Mouse (Mus musculus): ENCODE data around the gene Thbd. TPM values are rescaled to one million over a fixed set of nuclear protein-coding genes. Genes with fewer than 3 reads are reported as not detected.

Thbd gene
- polyA plus RNA-seq, 1 experiment from 2014 or later: 10.4 TPM

DNA sequence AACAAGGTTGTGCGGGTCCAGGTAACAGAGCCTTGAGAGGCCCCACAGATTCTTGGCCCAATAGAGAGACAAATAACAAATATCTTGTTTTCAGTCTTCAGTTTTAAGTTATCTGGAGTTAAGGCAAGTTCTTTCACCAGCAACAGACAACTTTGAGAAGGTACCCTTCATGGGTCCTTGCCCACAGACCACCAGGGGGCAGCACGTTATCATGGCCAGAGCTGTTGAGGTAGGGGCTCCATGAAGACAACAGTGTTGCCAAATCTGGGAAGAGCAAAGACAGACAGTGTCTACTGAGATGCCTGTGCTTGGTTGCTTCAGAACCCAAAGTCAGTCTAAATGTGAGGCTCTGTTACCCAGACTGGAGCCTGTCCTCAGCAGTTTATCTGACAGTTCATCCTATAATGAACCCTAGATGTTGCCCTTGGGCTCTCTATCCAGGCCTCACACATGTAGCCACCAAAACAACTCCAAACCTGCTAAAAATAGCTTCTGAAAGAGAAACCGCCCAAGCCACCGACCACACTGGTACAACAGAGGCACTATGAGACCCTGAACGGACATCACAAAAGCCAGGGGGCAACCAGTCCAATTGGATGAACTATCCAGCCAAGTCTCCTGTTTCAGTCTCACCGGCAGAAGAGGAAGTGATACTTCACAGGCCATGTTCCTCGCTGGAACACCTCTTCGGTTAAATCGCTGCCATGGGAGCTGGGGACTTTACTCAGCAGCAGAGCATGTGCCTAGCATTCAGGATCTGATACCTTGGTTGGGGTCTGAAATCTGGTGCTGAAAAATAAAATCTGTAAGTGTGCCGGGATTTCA is 32.5 kb downstream of the Thbd start:
- Histone ChIP-seq H3K4me2 (no peak overlapping the region), H3K4me3 (replicated peaks) (no peak overlapping the region), H3K9ac (no peak overlapping the region), H3K9me3 (replicated peaks) (no peaks in the 10 kb centered on the region), H3K27me3 (no peaks in the 10 kb centered on the region), H3K4me1 (no peaks in the 10 kb centered on the region), H3K27ac (no peak overlapping the region), H3K36me3 (no peaks in the 10 kb centered on the region)
- WGBS: 72% methylated on average over 10 of the region's 10 CpGs
- ATAC-seq (replicated peaks; ENCODE audit: low FRiP score): 0 out of 2 replicates have a peak, but pooled peaks have one; percentile 52

DNA sequence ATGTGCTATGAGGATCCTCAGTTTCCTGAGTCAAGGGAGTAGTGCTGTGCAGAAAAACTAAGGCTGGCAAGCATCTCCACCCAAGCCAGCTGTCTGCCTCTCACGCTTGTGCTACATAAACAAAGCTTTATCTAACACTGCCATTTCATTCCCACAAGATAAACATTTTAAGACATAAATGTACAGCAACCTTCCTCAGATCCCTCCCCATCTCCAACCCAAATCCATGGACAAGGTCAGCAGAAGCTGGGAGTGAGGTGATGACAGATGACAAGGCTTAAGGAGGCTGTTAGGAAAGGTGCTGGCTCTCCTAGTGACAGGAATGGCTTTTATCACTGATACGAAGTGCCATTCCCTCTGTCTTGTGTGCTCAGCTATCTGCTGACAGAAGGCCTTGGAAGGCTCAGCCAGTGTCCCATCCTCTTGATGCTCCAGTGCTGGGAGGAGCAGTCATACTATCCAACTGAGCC is 34.4 kb downstream of the Thbd start:
- no peak overlapping the region for H3K4me2 ChIP-seq
- no peak overlapping the region for H3K9ac ChIP-seq
- no peak for ATAC-seq (replicated peaks; ENCODE audit: low FRiP score)
- no peak overlapping the region for H3K27ac ChIP-seq
- H3K9me3 ChIP-seq (replicated peaks): no peaks in the 10 kb centered on the region
- WGBS: 50% methylated on average over 2 of the region's 2 CpGs
- no peak overlapping the region for H3K4me3 ChIP-seq (replicated peaks)
- H3K27me3 ChIP-seq: no peaks in the 10 kb centered on the region
- no peaks in the 10 kb centered on the region for H3K36me3 ChIP-seq
- H3K4me1 ChIP-seq: no peaks in the 10 kb centered on the region

DNA sequence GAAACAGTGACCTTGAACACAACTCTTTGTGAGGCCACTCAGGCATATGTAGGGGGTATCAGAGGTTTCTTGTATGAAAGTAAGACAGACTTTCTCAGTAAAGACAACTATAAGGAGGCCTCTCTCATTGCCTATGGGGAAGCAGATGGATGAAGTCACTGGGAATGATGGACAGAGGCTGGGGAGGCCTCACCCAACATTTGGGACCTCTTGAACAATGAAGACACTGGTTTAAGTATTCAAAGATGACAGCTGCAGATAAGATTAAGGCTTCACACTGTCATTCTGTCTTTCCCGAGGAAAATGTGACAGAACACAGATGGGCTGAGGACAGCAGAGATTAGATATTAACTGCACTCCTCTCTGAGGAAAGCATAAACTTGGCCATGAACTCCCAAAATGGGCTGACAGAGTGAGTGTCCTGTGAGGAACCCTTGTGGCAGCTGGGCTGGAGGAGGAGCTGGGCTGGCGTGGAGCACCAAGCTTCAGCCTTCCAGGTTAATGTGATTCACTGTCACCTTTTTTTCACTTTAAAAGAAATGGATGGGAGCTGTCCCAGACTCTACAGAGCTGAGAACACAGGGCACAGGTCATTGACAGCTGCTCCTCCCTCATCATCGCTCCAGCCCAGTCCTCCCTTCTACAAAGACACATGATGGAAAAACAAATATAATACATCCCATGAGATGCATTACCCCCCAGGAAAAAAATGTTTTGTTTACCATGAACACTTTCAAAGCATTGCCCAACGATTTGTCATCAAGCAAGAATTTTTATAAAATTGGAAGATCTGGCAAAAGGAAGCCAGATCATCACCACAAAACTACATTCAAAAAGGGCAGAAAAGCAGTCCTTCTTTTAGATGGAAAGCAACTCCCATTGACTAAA is 36.0 kb downstream of the Thbd start:
- Histone ChIP-seq H3K9me3 (replicated peaks) (no peaks in the 10 kb centered on the region), H3K27ac (no peak overlapping the region), H3K4me1 (no peaks in the 10 kb centered on the region), H3K4me3 (replicated peaks) (no peak overlapping the region), H3K9ac (no peak overlapping the region), H3K4me2 (no peak overlapping the region), H3K27me3 (no peaks in the 10 kb centered on the region), H3K36me3 (no peaks in the 10 kb centered on the region)
- WGBS: 44% methylated on average over 4 of the region's 4 CpGs
- ATAC-seq (replicated peaks; ENCODE audit: low FRiP score): peak; percentile 60; the same call in 1 of the 2 replicates

DNA sequence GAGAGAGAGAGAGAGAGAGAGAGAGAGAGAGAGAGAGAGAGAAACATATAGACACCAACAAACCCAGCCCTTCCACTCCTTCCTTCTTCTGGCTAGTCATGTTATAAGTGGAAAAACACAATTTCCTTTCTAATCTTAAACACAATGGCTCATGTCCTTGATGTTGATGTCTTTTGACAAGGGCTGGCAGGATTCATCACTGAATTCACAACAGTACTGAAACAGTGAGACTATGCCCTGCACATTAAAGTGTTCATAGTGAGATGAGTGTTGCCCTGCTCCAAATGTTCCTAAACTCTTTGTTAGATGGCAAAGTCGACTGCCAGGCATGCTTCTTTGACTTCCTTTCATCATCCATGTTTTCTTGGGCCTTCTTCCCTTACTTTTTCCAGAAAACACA is 42.8 kb downstream of the Thbd start:
- H3K4me3 ChIP-seq (replicated peaks): no peak overlapping the region
- no peak overlapping the region for H3K4me2 ChIP-seq
- no peaks in the 10 kb centered on the region for H3K4me1 ChIP-seq
- no peak for ATAC-seq (replicated peaks; ENCODE audit: low FRiP score)
- WGBS: 30% methylated on average over 1 of the region's 1 CpGs
- no peaks in the 10 kb centered on the region for H3K36me3 ChIP-seq
- no peak overlapping the region for H3K9ac ChIP-seq
- H3K27me3 ChIP-seq: no peaks in the 10 kb centered on the region
- no peaks in the 10 kb centered on the region for H3K9me3 ChIP-seq (replicated peaks)
- H3K27ac ChIP-seq: no peak overlapping the region

DNA sequence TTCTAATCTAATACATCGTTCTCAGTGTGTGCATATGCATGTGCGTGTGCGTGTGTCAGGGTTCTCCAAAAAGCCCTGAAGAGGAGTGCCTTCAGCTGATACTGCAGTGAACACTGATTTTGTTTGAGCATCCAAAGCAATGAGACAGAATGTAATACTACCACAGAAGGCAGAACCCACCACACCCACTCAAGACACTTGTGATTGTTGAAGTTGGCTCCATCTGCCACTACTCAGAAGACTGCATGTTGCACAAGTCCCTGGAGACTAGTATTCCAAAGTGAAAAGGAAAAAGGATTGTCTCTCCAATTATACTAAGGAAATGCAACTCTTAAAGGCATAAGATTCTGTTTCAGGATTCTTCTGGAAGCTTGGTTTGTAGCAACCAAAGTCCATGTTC is 43.5 kb downstream of the Thbd start:
- ATAC-seq (replicated peaks; ENCODE audit: low FRiP score): no peak
- no peaks in the 10 kb centered on the region for H3K9me3 ChIP-seq (replicated peaks)
- WGBS: 91% methylated on average over 3 of the region's 3 CpGs
- no peaks in the 10 kb centered on the region for H3K36me3 ChIP-seq
- no peaks in the 10 kb centered on the region for H3K4me1 ChIP-seq
- H3K27ac ChIP-seq: no peak overlapping the region
- H3K27me3 ChIP-seq: no peaks in the 10 kb centered on the region
- no peak overlapping the region for H3K9ac ChIP-seq
- no peak overlapping the region for H3K4me3 ChIP-seq (replicated peaks)
- H3K4me2 ChIP-seq: no peak overlapping the region

DNA sequence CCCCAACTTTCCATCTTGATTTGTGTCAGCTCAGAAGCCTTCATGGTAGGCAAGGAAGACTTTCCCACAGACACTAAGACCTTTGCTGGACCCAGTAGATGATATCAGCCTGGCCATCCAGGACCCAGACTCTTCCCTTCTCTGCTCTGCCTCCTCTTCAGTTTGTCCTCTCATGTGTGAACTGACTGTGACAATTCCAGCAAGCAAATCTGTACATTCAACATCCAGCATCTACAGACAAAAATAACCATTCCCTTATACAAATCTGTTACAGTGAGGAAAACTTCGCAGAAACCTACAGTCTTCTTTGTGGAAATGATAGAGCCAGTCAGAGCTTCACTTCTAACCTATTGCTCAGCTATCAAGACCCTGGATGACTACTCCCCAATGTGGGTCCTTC is 50.8 kb downstream of the Thbd start:
- WGBS: 92% methylated on average over 1 of the region's 1 CpGs
- H3K9me3 ChIP-seq (replicated peaks): no peaks in the 10 kb centered on the region
- no peak overlapping the region for H3K9ac ChIP-seq
- H3K36me3 ChIP-seq: no peaks in the 10 kb centered on the region
- H3K27ac ChIP-seq: no peak overlapping the region
- no peak overlapping the region for H3K4me2 ChIP-seq
- no peaks in the 10 kb centered on the region for H3K27me3 ChIP-seq
- no peaks in the 10 kb centered on the region for H3K4me1 ChIP-seq
- no peak for ATAC-seq (replicated peaks; ENCODE audit: low FRiP score)
- no peak overlapping the region for H3K4me3 ChIP-seq (replicated peaks)

Other genes with a start within 250 kb of the Thbd start
- 0.25 and 0.30 TPM in 2 replicates for gene Sstr4, start 12.8 kb downstream of the Thbd start, polyA plus RNA-seq (2015; fragmentation: Nextera tagmentation; extraction: Ambion mirVana)
- gene Cd93, start 35.4 kb upstream of the Thbd start, polyA plus RNA-seq (2015; fragmentation: Nextera tagmentation; extraction: Ambion mirVana): 16.3 and 17.1 TPM in 2 replicates

Data from kidney, embryonic 15.5 days (tissue).